Mouse (Mus musculus) kidney, postnatal 4 days (tissue): Measurements from ENCODE around the gene Pkn1.

Experiments used
- DNase-seq, 2 experiments: peaks; one replicate each; pipeline ENCODE4 v3.0.0; 2021; ENCODE audit warnings: mixed read lengths in 2 of 2

Gene Pkn1

GRCm38 (mm10) chr8:83652030-83652743, 46.8 kb downstream of the Pkn1 start, which contains the start of gene Gipc1:
Gene Gipc1 (plus strand): TSS chr8:83652677.
- peak; percentile 95 to 98 for DNase-seq

GRCm38 (mm10) chr8:83649699-83650098, 49.3 kb downstream of the Pkn1 start:
- no peak for DNase-seq

DNA sequence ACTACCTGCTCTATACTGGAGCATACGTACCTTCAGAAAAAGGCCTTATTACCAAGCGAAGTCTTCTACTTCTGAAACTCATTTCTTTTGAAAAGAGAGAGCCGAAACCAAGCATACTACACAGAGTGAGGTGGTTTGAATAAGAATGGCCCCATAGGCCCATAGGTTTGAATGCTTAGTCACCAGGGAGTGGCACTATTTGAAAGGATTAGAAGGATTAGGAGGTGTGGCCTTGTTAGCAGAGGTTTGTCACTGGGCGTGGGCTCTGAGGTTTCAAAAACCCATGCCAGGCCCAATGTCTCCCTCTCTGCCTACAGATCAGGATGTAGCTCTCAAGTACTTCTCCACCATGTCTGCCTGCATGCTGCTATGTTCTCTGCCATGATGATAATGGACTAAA, 50.9 kb downstream of the Pkn1 start:
- DNase-seq, result no peak

- DNase-seq, result no peak
Observed at GRCm38 (mm10) chr8:83647511-83647910, 51.5 kb downstream of the Pkn1 start.

GRCm38 (mm10) chr8:83639649-83640048, 59.3 kb downstream of the Pkn1 start:
- no peak for DNase-seq

DNA sequence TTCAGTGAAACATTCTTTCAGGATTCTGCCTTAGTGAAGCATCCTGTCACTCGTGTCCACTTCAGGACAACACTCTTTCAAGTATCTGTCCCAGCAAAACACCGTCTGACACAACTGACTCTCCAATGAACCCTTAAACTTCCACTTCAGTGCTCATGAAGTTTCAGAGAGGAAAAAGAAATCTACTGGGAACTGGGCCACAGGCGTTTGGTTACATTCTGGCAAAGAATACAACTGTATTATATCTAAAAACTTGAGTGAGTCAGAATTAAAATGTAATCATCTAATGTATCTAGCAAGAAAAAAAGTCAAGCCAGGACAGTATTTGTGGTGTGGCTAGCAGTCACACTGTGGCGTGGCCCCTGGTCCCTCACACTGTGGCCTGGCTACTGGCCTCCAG, 60.1 kb downstream of the Pkn1 start:
- no peak for DNase-seq

DNA sequence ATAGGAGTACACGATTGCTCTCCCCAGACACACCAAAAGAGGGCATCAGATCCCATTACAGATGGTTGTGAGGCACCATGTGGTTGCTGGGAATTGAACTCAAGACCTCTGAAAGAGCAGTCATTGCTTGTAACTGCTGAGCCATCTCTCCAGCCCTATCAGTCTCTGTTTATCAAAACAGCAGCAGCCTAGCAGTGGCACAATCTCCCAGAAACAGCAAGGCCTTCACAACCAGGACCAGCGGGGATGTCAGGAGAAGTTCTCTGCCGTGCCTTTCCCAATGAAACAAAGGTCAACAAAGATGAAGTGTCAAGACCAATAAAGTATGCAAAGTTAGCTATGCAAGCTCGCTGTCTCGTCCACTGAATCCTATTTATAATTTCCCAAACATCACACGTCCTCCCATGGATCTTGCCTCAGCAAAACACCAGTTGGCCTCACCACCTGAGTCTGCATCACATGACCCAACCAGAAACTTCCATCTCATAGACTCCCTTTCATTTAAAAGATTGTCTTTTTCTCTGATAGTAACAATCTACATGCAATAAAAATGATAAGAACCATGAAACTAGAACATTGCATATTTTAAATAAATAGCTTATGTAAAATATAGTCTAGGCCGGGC, 66.8 kb downstream of the Pkn1 start:
- DNase-seq, result no peak

GRCm38 (mm10) chr8:83625676-83626299, 73.2 kb downstream of the Pkn1 start:
- no peak for DNase-seq

DNA sequence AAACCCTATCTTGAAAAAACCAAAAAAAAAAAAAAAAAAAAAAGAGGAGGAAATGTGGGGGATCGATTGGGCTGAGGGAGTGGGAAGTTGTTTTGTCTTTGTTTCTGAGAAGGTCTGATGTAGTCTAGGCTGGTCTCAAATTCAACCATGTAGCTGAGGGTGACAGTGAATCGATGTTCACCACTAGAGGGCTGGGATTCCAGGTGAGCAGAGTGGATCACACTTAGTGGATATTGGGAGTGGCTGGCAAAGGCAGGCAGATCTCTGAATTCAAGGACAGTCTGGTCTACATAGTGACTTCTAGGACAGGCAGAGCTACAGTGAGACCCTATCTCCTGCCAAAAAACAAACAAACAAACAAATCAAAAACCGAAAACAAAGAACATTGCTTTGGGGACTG, 74.2 kb downstream of the Pkn1 start:
- peak; percentile 55 to 65 for DNase-seq

GRCm38 (mm10) chr8:83623549-83623948, 75.4 kb downstream of the Pkn1 start:
- DNase-seq, result no peak

GRCm38 (mm10) chr8:83622389-83622989, 76.5 kb downstream of the Pkn1 start:
- peak; percentile 93 to 94 for DNase-seq

DNA sequence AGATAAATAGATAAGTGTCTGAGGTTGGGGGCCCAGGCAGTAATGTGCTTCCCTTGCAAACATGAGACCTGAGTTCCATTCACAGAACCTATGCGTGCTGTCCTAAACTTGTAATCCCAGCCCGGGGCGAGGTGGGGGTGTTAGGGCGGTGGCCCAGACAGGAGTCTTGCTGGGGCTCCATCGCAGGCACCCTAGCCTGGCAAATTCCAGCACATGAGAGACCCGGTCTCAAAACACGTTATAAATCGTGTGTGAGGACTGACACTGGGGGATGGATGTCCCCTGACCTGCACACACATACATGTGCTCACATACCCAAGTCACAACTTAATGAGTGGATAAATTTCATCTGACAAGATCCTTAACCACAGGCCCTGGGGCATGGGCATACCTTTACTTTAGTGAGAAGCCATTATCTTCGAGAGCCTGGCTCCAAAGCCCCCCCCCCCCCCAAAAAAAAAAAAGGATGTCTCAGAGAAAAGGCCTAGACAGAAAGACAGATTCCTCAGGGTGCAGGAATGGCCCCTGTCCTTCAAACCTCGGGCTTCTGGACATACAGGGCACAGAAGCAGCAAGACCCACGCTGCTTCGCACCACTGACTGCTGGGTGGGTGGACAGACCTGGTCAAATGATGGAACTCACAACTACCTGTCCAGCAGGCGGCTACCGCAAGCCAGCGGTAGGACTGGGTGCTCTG, 77.1 kb downstream of the Pkn1 start:
- DNase-seq, result no peak

GRCm38 (mm10) chr8:83619568-83620285, 79.3 kb downstream of the Pkn1 start:
- DNase-seq, result no peak

DNA sequence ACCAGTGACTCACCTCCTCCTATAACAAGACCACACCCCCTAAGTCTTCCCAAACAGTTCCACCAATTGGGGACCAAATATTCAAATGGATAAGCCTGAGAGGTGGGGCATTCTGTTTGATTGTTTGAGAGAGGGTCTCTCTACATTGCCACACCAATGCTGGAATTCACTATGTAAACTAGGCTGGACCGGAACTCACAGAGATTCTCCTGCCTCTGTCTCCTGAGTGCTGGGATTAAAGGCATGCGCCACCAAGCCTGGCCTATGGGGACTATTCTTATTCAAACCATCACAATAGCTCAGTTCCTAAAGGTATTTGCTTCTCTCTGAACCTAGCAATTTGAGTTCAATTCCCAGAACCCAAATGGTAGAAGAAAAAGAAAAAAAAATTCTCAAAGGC, 80.4 kb downstream of the Pkn1 start:
- DNase-seq, result no peak

DNA sequence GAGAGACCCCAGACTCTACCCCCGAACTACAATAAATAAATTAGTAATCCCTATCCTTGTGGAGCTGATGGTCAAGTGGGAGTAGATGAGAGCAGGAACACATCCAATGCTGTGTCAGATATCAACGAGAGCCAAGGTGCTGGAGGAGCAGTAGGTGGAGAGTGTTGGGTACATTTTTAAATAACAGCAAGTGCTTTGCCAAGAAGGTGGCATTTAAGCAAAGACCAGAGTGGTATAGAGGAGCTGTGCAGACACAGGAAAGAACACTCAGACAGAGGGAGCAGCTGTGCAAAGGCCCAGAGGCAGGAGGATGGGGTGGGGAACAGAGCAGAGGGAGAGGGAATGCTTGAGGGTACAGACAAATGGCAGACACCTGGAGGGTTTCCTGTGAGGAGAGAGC, 81.9 kb downstream of the Pkn1 start:
- no peak for DNase-seq

GRCm38 (mm10) chr8:83616625-83617024, 82.4 kb downstream of the Pkn1 start:
- no peak for DNase-seq
